Mouse (Mus musculus) left cerebral cortex, postnatal 4 days (tissue): Measurements from ENCODE around the gene Spint4. TPM values are rescaled to one million over a fixed set of nuclear protein-coding genes. Genes with fewer than 3 reads are reported as not detected.

Source experiments
- DNase-seq: peaks from one replicate; pipeline ENCODE4 v3.0.0-alpha.2; 2022
- intact Hi-C: fragments of 180-260 bp; cut with DNase I; formaldehyde crosslinking; loops from one replicate; pipeline ENCODE4 v1.15.1; 2025
- total RNA-seq, 2 experiments: library from RNA; stranded (reverse); gene quantifications; 2 replicates each; pipeline ENCODE4 v1.2.3; 2021

Spint4 gene
- total RNA-seq, 2 experiments from 2014 or later, result not detected

DNA sequence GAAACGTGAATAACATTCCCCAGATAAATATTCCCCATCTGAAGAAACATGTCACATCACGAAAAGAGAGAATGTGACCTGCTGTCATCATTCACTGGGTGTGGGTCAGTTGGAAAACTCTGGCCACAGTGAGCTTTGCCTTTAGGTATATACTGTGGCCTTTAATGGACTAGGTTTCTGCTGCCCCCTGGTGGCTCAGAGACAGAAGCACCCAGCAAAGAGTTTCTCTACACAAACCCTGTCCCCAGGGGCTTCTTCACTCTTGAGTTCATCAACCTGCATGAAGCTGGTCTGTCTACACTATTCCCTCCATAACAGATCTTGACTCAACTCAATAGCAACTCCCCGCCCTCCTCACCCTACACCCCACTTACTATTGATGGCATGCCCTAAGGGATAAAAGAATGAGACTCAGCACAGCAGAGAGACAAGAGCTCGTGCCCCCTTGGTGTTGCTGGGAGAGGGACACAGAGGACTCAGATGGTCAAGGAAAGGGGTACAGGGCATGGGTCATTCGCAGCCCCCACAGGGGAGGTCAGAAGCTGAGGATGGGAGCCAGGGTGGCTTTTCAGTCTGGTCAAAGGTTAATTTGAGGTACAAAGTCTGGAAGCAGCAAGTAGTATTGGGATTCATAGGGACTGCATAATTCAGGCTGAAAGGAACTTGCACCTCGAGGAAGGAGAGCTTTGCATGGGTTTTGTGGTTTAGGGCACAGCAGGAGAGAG, 27.8 kb downstream of the Spint4 start:
- peak; percentile 70 for DNase-seq
- intact Hi-C loops, result loop anchor here (2.0 kb wide), 1 partner anchor 133 kb away; the partner anchor contains the start of gene Eppin

DNA sequence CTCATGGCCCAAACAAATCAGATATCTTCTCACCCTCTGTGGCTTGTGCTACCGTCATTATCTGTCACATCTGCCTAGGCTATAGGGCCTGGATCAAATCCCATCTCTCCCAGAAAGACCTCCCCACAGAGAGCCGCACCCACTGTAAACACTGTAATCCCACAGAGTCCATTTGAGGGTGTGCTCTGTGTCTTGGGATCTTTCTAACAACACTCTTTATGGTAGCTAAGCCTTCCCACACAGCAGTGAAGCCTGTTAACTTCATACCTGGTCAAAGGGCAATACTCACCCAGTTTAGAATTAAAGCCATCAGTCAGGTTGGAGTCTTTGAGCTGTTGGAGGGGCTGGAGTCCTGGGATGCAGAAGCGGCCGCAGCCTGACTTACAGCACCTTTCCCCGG, 33.4 kb downstream of the Spint4 start:
- intact Hi-C loops, result no loop called here
- DNase-seq, result no peak

DNA sequence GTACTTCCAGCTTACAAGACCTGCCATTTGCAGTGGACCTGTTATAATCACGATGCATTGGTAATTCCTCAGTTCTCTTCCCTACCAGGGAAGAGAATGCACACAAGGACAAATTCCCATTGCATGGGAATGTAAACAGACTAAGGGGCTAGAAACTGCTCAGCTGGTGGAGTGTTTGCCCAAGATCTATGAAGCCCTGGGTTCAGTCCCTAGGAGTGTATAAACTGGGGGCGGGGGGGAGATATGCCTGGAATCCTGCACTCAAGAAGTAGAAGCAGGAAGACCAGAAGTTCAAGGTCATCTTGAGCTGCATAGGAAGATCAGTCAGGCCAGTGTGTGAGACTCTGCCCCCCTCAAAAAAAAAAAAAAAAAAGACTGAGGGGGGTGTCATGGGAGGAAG, 35.0 kb downstream of the Spint4 start:
- DNase-seq, result no peak
- intact Hi-C loops, result no loop called here

DNA sequence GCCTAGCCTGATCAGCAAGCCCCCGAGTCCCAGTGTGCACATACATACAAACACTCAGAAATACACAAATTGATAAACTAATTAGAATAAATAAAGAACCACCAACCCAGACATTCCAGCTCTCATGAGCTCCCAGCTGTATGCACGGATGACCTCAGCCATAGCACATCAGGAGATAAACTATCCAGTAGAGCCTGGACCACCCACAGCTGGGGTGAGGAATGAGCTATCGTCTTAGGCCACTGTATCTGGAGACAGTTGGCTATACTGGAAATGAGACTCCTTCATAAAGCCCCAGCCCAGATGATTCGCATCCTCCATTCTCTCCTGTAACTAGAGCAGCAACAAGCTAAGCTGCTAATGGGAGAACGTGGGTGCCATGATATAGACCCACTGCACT, 36.5 kb downstream of the Spint4 start:
- intact Hi-C loops, result no loop called here
- DNase-seq, result no peak

DNA sequence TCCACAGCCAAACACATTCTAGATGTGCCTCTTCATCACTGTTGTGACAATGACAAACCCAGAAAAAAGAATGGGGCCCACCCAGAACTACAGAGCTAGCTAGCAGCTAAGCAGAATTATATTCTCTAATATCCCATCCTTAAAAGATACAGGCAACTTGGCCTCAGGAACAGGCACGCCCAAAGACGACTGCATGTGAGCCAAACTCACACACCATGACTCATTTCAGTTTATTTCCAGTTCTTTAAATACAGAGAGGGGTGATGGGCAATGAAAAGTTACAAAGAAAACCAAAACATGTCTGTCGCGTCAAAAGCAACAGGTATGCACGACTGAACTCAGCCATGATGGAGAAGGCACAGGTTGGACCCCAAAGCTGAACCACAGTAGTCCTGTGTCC, 37.1 kb downstream of the Spint4 start:
- no peak for DNase-seq
- intact Hi-C loops, result no loop called here

DNA sequence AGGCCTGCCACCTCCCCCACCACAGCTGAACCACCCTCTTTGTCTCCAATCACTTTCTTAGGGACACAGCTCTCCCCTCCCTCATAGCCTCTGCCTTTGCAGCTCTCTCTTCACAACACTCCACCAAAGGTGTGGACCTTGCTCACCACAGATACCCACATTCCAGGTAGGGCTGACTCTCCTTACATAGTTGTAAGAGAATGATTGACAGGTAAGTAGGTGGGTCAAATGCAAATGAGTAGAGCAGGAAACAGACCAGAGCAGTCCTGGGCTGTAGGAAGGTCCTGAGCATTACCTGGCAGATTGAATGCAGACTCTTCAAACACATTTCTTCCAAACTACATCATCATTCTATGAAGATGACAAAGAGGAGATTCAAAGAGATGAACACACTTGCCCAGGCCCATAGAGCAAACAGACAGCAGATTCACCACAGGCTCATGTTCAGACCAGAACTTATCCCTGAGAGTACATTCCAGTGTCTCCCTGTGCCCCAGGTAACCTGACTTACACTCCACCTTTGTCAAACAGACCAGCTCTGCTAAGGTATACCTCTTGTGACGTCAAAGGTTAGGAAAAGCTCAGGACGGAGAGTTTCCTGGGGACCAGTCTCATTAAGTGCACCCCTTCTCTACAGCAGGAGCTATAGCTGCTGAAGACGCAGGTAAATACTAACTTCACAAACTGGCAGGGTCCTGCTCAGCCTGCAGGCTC, 39.2 kb downstream of the Spint4 start:
- intact Hi-C loops, result no loop called here
- no peak for DNase-seq

DNA sequence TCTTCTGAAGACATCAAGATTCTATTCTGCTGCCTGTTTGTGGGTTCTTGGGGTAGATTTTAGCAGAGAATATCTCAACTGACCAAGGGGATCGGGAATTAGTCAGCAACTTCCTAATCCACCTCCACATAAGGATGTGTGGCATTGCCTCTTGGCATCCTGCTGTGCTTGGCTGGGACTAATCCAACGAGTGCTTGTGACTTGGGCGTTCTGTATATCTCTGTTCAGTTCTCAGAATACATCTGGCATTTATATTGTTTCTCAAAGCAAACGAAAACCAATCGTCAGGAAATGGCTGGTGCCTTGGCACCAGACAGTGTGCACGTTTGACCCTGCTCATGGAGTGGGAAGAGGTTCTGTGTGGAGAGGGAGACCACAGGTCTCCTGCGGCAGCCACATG, 41.6 kb downstream of the Spint4 start:
- no peak for DNase-seq
- intact Hi-C loops, result no loop called here

DNA sequence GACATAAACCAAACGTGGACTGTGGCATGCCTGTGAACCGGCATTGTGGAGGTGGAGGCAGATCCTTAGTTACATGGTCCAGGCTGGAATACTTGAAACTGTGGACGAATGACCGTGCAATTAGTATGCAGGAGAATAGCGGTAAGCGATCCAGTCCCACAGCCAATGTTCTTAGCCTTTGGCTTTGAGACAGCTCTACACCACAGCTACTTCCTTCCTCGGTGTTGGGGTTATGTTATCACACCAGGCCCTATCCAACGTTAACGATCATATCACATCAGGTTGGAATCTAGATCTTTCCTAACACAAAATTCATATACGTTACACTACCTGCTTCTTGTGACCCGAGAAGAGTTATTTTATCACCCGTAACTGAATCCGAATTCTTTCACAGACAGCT, 46.7 kb downstream of the Spint4 start:
- DNase-seq, result no peak
- intact Hi-C loops, result no loop called here

DNA sequence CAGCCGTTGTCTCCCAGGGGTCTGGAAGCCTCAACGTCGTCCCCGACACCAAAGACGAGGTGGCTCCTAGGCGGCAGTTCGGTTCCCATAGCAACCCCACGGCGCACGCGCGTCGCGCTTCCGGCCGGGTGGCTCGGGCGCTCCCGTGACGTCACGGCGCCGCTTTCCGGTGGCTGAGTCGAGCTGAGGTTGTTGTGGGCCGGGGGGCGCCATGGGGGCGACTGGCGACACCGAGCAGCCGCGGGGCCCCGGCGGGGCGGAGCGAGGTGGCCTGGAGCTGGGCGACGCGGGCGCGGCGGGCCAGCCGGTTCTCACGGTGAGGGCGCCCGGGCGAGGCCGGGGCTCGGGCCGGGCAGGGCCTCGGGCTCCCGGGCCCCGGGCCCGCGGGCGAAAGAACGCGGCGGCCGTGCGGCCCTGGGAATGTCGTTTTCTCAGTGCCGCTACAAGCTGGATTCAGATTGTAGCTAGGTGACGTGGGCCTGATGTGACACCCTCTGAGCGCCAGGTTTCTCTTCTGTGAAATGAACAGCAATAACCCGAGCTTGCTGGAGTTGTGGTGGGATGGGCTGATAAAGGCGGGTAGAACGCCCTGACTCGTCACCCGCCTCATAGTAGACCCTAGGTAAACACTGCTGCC, 47.7 kb downstream of the Spint4 start, which contains the start of the genes Wfdc3 and Dnttip1:
Wfdc3 (minus strand) TSS at position 89 of the 637 bp plus-strand sequence.
Dnttip1 (plus strand) TSS at position 141 of the 637 bp plus-strand sequence.
- intact Hi-C loops, result no loop called here
- peak; percentile 94 for DNase-seq

DNA sequence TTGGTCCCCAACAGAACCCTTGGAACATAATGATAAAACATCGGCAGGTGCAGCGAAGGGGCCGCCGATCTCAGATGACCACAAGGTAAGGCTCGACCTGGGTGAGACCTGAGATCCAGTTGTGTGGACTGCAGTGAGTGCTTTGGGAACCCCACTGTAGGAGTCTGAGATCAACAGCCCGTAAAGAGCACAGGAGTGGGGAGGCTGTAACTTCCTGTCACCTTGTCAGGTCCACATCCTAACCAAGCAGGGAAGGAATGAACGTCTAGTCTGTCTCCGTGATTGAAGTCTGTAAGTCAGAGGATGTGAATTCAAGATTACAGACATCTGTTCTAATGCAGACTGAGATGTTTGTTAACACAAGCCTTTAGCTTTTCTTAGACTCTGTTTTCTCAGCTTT, 48.4 kb downstream of the Spint4 start:
- no peak for DNase-seq
- intact Hi-C loops, result no loop called here

DNA sequence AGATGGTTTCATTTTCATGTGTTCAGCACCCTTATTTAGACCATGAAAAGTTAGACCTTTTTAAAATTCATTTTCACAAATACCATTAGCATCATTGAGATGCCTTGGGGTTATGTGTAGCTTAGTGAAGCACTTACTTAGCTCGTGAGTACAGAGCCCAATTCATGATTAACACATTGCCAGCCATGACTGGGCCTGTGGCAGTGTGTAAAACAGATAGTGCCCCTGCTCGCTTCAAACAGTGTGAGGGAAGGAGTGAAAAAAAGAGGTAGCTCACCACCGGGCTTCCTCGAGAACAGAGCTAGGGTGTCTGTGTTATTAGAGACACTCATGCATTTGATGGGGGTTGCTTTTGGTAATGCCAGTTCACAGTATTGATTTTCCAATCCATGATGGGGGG, 49.9 kb downstream of the Spint4 start:
- DNase-seq, result no peak
- intact Hi-C loops, result no loop called here

DNA sequence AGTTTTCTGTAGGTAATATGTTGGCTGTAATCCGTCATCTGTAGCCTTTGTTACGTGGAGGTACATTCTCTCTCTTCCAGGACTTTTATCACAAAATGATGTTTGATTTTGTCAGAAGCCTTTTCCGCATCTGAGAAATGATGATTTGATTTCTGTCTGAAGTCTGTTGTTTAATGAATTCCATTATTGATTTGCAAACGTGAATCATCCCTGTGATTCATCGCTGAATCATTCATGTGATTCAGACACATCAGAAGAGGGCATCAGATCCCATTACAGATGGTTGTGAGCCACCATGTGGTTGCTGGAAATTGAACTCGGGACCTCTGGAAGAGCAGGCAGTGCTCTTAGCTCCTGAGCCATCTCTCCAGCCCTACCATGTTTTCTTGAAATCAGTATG, 50.7 kb downstream of the Spint4 start:
- intact Hi-C loops, result no loop called here
- DNase-seq, result no peak

Other genes with a start within 250 kb of the Spint4 start
- 10 to 100 TPM; 42.5 to 45.8 TPM for gene Sys1, start 241.5 kb upstream of the Spint4 start, total RNA-seq
- 1 to 10 TPM in 1 of 2 experiments, not detected in 1; 2.9 TPM for gene Gm20458, start 237.5 kb upstream of the Spint4 start, total RNA-seq
- gene Trp53tg5, start 224.8 kb upstream of the Spint4 start, total RNA-seq, result not detected
- 10 to 100 TPM; 32.6 to 33.5 TPM for gene Dbndd2, start 212.4 kb upstream of the Spint4 start, total RNA-seq
- 100 to 1,000 TPM; 109 to 113 TPM for gene Pigt, start 201.0 kb upstream of the Spint4 start, total RNA-seq
- 1 to 10 TPM in 1 of 2 experiments, not detected in 1; 2.1 TPM for gene Wfdc2, start 136.1 kb upstream of the Spint4 start, total RNA-seq
- not detected for gene Spint3, start 125.0 kb upstream of the Spint4 start, total RNA-seq
- gene Wfdc6a, start 113.1 kb upstream of the Spint4 start, total RNA-seq, result not detected
- not detected for gene Eppin, start 104.9 kb upstream of the Spint4 start, total RNA-seq
- under 1 TPM in 1 of 2 experiments, not detected in 1; 0.40 TPM for gene Wfdc6b, start 85.0 kb upstream of the Spint4 start, total RNA-seq
- not detected for gene Wfdc8, start 84.9 kb upstream of the Spint4 start, total RNA-seq
- not detected for gene Wfdc16, start 59.7 kb upstream of the Spint4 start, total RNA-seq
- not detected for gene Wfdc10, start 42.5 kb upstream of the Spint4 start, total RNA-seq
- not detected for gene Wfdc9, start 41.9 kb upstream of the Spint4 start, total RNA-seq
- not detected for gene Wfdc11, start 24.4 kb upstream of the Spint4 start, total RNA-seq
- gene Wfdc13, start 13.4 kb upstream of the Spint4 start, total RNA-seq, result not detected
- gene Spint5, start 16.8 kb downstream of the Spint4 start, total RNA-seq, result not detected
- gene Wfdc3, start 47.4 kb downstream of the Spint4 start, total RNA-seq, result 1 to 10 TPM in 1 of 2 experiments, under 1 TPM in 1; 0.60 to 1.1 TPM
- 10 to 100 TPM; 35.8 to 38.1 TPM for gene Dnttip1, start 47.5 kb downstream of the Spint4 start, total RNA-seq
- gene Ube2c, start 71.4 kb downstream of the Spint4 start, total RNA-seq, result 10 to 100 TPM; 10.8 to 14.3 TPM
- not detected for gene Tnnc2, start 81.5 kb downstream of the Spint4 start, total RNA-seq
- gene Snx21, start 87.3 kb downstream of the Spint4 start, total RNA-seq, result 10 to 100 TPM; 52.8 to 56.9 TPM
- gene Acot8, start 106.4 kb downstream of the Spint4 start, total RNA-seq, result 10 to 100 TPM; 20.6 to 20.8 TPM
- 1 to 10 TPM; 6.9 to 8.0 TPM for gene Zswim3, start 106.6 kb downstream of the Spint4 start, total RNA-seq
- gene Zswim1, start 124.2 kb downstream of the Spint4 start, total RNA-seq, result 10 to 100 TPM; 17.5 to 17.8 TPM
- 1 to 10 TPM; 1.1 to 1.2 TPM for gene Spata25, start 130.0 kb downstream of the Spint4 start, total RNA-seq
- gene Ctsa, start 134.4 kb downstream of the Spint4 start, total RNA-seq, result 10 to 100 TPM; 56.8 to 62.2 TPM
- gene Neurl2, start 135.0 kb downstream of the Spint4 start, total RNA-seq, result 1 to 10 TPM; 5.1 to 5.6 TPM
- gene Pltp, start 159.2 kb downstream of the Spint4 start, total RNA-seq, result 10 to 100 TPM; 63.5 to 71.3 TPM
- gene Pcif1, start 180.8 kb downstream of the Spint4 start, total RNA-seq, result 10 to 100 TPM; 53.9 to 61.4 TPM
- 10 to 100 TPM; 30.0 to 31.2 TPM for gene Zfp335, start 213.3 kb downstream of the Spint4 start, total RNA-seq
- gene Mmp9, start 242.3 kb downstream of the Spint4 start, total RNA-seq, result 1 to 10 TPM; 2.1 to 2.3 TPM